1 mouse cellular context compared by ENCODE assay signal in the genomic region with DNA sequence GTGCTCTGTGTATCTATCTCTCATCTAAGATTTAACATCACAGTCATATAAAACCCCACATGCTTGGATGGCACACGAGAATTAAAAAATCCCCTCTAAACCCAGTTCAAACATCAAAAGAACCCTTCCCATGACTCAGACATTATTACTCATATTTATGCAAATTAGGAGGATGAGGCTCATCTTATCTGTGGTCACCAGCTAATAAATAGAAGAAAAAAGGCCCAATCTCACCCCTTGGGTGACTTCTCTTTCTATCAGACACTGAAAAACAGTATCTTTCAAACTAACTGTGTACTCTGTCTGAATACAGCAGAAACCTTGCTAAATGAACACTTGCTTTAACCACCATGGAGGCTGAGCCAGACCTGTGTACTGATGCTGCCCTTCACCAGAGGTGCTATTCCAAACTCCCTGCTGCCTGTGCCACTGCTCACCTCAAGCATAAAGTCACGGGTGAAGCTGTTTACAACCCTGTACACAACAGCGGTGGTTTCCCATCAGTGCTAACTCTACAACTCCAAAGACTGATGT.
TF ChIP-seq lines count a peak whose summit lies in the region.

No protein-coding gene starts in this region.

TF ChIP-seq in CH12.LX, 34 proteins besides CTCF, POLR2A, EP300 and RAD21 (continued from another document):
- TF ChIP-seq E2F4 (IDR thresholded peaks at IDR 0.05; ENCODE audit: insufficient replicate concordance, low read depth, low read length) (no peak), MYC (IDR thresholded peaks at IDR 0.05; ENCODE audit: low read depth, low read length) (no peak), IRF4 (IDR thresholded peaks at IDR 0.05; ENCODE audit: low read depth, low read length) (no peak), ZMIZ1 (IDR thresholded peaks at IDR 0.05; ENCODE audit: low read depth, low read length) (no peak), CHD2 (IDR thresholded peaks at IDR 0.05; ENCODE audit: low read length) (no peak)
TF ChIP-seq in CH12.LX: peak in this region for 0.
